Mouse (Mus musculus) lung, embryonic 16.5 days (tissue): ENCODE data around the gene Tdg. TPM values are rescaled to one million over a fixed set of nuclear protein-coding genes. Genes with fewer than 3 reads are reported as not detected.
"Not testable (repeated sequence)": the region's sequence is repeated elsewhere in the genome, so short reads cannot be mapped to it uniquely, and the experiment has no call there.

ENCODE experiments used
- ATAC-seq: fragments of 200-750 bp; cut with Nextera tagmentation; 2 replicates; pipeline ENCODE4 v1.8.0; 2017; ENCODE audit warnings: low read depth, mild to moderate bottlenecking, moderate library complexity
- H3K27ac ChIP-seq: fragments of 300-500 bp; sonication (generic); 2 replicates; pipeline ENCODE4 v1.5.1; 2014; ENCODE audit warnings: mild to moderate bottlenecking, control low read depth, low read length
- H3K27me3 ChIP-seq: fragments of 300-500 bp; sonication (generic); 2 replicates; pipeline ENCODE4 v1.6.1; 2014; ENCODE audit warnings: low read depth, low read length, mixed read lengths; ENCODE audit not compliant: control insufficient read depth, insufficient read depth
- H3K36me3 ChIP-seq: fragments of 300-500 bp; sonication (generic); 2 replicates; pipeline ENCODE4 v1.6.1; 2014; ENCODE audit warnings: low read length; ENCODE audit not compliant: control insufficient read depth, insufficient read depth
- H3K4me1 ChIP-seq: fragments of 300-500 bp; sonication (generic); replicated peaks from 2 replicates; pipeline ENCODE4 v1.6.1; 2014; ENCODE audit warnings: low read length, mixed read lengths; ENCODE audit not compliant: control insufficient read depth, insufficient read depth
- H3K4me2 ChIP-seq: fragments of 300-500 bp; sonication (generic); 2 replicates; pipeline ENCODE4 v1.6.1; 2014; ENCODE audit warnings: low read depth, low read length, control low read depth
- H3K4me3 ChIP-seq: fragments of 300-500 bp; sonication (generic); 2 replicates; pipeline ENCODE4 v1.5.1; 2014; ENCODE audit warnings: mild to moderate bottlenecking, low read length, control low read depth
- H3K9ac ChIP-seq: fragments of 300-500 bp; sonication (generic); 2 replicates; pipeline ENCODE4 v1.6.1; 2014; ENCODE audit warnings: low read length, control low read depth
- H3K9me3 ChIP-seq: fragments of 300-500 bp; sonication (generic); 2 replicates; pipeline ENCODE4 v1.6.1; 2016; ENCODE audit warnings: low read length; ENCODE audit not compliant: control insufficient read depth
- WGBS: fragments of 180-500 bp; shearing (Covaris S2); extraction: QIAGEN DNeasy Blood & Tissue Kit; methylation state at CpG from one replicate; pipeline ENCODE4 v1.1.7; 2014; 5-methylcytosine and 5-hydroxymethylcytosine counted together
- polyA plus RNA-seq: library from polyadenylated mRNA; unstranded; fragments of >200 nt; fragmentation: Nextera tagmentation; extraction: Ambion mirVana; gene quantifications from 2 replicates; pipeline ENCODE4 v1.2.1, GENCODE M21; 2015

Tdg gene
- 110 and 123 TPM in 2 replicates for polyA plus RNA-seq

GRCm38 (mm10) chr10:82629586-82630255 lies at the start of gene Tdg:
Tdg (plus strand) TSS chr10:82629828.
- WGBS = under 1% methylated on average over 36 of the region's 78 CpGs
- H3K36me3 ChIP-seq, H3K9me3 ChIP-seq, H3K27me3 ChIP-seq: not testable (repeated sequence)
- Histone ChIP-seq H3K27ac (peak within 1 kb of the TSS; percentile 92), H3K4me2 (peak within 1 kb of the TSS; percentile 94), H3K9ac (peak within 1 kb of the TSS; percentile 93), H3K4me3 (peak within 1 kb of the TSS; percentile 96), H3K4me1 (peaks cover 13% of the 10 kb centered on the region)
- ATAC-seq = peak; percentile 99

- not testable (repeated sequence) for H3K27ac ChIP-seq, H3K4me2 ChIP-seq, H3K9ac ChIP-seq, H3K27me3 ChIP-seq, H3K9me3 ChIP-seq, H3K4me3 ChIP-seq, H3K36me3 ChIP-seq, H3K4me1 ChIP-seq, ATAC-seq
- 82% methylated on average over 9 of the region's 9 CpGs for WGBS
These were observed 40.0 kb upstream of the Tdg start for GRCm38 (mm10) chr10:82589673-82590072.

GRCm38 (mm10) chr10:82594421-82594820 lies 35.2 kb upstream of the Tdg start:
- H3K9ac ChIP-seq = not testable (repeated sequence)

GRCm38 (mm10) chr10:82622235-82622634 lies 7.4 kb upstream of the Tdg start:
- no peak; the same call in 1 of the 2 replicates for ATAC-seq
- Histone ChIP-seq H3K27ac (no peak overlapping the region), H3K9me3 (no peaks in the 10 kb centered on the region), H3K36me3 (no peaks in the 10 kb centered on the region), H3K27me3 (no peaks in the 10 kb centered on the region), H3K9ac (peak overlapping the region; percentile 85), H3K4me3 (peak overlapping the region; percentile 74), H3K4me1 (peaks cover 4% of the 10 kb centered on the region), H3K4me2 (peak overlapping the region; percentile 74)
- 21% methylated on average over 9 of the region's 9 CpGs for WGBS

More at GRCm38 (mm10) chr10:82594421-82594820, 35.2 kb upstream of the Tdg start:
- WGBS = 60% methylated on average over 4 of the region's 4 CpGs
- not testable (repeated sequence) for H3K36me3 ChIP-seq, ATAC-seq, H3K27me3 ChIP-seq, H3K4me1 ChIP-seq, H3K9me3 ChIP-seq, H3K4me3 ChIP-seq, H3K4me2 ChIP-seq, H3K27ac ChIP-seq

- WGBS = 0% methylated on average over 52 of the region's 61 CpGs
- peak within 1 kb of the TSS; percentile 81 for H3K27ac ChIP-seq
- H3K4me2 ChIP-seq = peak within 1 kb of the TSS; percentile 74
- H3K9ac ChIP-seq = peak within 1 kb of the TSS; percentile 85
- H3K27me3 ChIP-seq = no peaks in the 10 kb centered on the region
- H3K9me3 ChIP-seq = no peaks in the 10 kb centered on the region
- H3K4me1 ChIP-seq = peaks cover 4% of the 10 kb centered on the region
- H3K4me3 ChIP-seq = peak within 1 kb of the TSS; percentile 74
- ATAC-seq = peak; percentile 86
- no peaks in the 10 kb centered on the region for H3K36me3 ChIP-seq
These were observed 6.7 kb upstream of the Tdg start, which contains the start of gene 1190007I07Rik for GRCm38 (mm10) chr10:82622671-82623552. 1190007I07Rik (minus strand) TSS chr10:82623228.

- H3K36me3 ChIP-seq, H3K4me1 ChIP-seq, H3K9me3 ChIP-seq, H3K27me3 ChIP-seq: not testable (repeated sequence)
- peak overlapping the region; percentile 74 for H3K4me2 ChIP-seq
- 2% methylated on average over 2 of the region's 2 CpGs for WGBS
- H3K27ac ChIP-seq = peak overlapping the region; percentile 81
- peak; percentile 8; the same call in 1 of the 2 replicates for ATAC-seq
- peak overlapping the region; percentile 74 for H3K4me3 ChIP-seq
- H3K9ac ChIP-seq = peak overlapping the region; percentile 85
These were observed 6.1 kb upstream of the Tdg start for GRCm38 (mm10) chr10:82623553-82623932.

GRCm38 (mm10) chr10:82629111-82629585 lies 480 bp upstream of the Tdg start:
- Histone ChIP-seq H3K27ac (peak overlapping the region; percentile 92), H3K4me3 (peak overlapping the region; percentile 96), H3K27me3 (no peaks in the 10 kb centered on the region), H3K9me3 (no peaks in the 10 kb centered on the region), H3K4me2 (peak overlapping the region; percentile 94), H3K36me3 (peaks cover 6% of the 10 kb centered on the region; the same call in 1 of the 2 replicates), H3K9ac (peak overlapping the region; percentile 88), H3K4me1 (peaks cover 13% of the 10 kb centered on the region)
- WGBS = 4% methylated on average over 11 of the region's 11 CpGs
- peak; percentile 39 for ATAC-seq

GRCm38 (mm10) chr10:82630497-82630896 lies 869 bp downstream of the Tdg start:
- H3K9me3 ChIP-seq = no peaks in the 10 kb centered on the region
- ATAC-seq = no peak

GRCm38 (mm10) chr10:82631133-82631532 lies 1.5 kb downstream of the Tdg start:
- Histone ChIP-seq H3K27me3 (no peaks in the 10 kb centered on the region), H3K9ac (peak overlapping the region; percentile 25; the same call in 1 of the 2 replicates), H3K4me3 (no peak overlapping the region; the same call in 1 of the 2 replicates), H3K9me3 (no peaks in the 10 kb centered on the region), H3K36me3 (peaks cover 8% of the 10 kb centered on the region; the same call in 1 of the 2 replicates), H3K4me2 (peak overlapping the region; percentile 88), H3K27ac (no peak overlapping the region), H3K4me1 (peaks cover 13% of the 10 kb centered on the region)
- ATAC-seq = no peak
- WGBS = 77% methylated on average over 7 of the region's 7 CpGs

More at GRCm38 (mm10) chr10:82630497-82630896, 869 bp downstream of the Tdg start:
- Histone ChIP-seq H3K4me1 (peaks cover 13% of the 10 kb centered on the region), H3K4me2 (peak overlapping the region; percentile 88), H3K36me3 (peaks cover 8% of the 10 kb centered on the region; the same call in 1 of the 2 replicates), H3K27ac (peak overlapping the region; percentile 82), H3K27me3 (no peaks in the 10 kb centered on the region), H3K4me3 (peak overlapping the region; percentile 96), H3K9ac (peak overlapping the region; percentile 93)
- 8% methylated on average over 7 of the region's 7 CpGs for WGBS
